Mouse (Mus musculus) telencephalon, adult 2 months (tissue): ENCODE data around the gene Tbc1d23.
"Not testable (repeated sequence)": the region's sequence is repeated elsewhere in the genome, so short reads cannot be mapped to it uniquely, and the experiment has no call there.

ENCODE experiments used
- DNase-seq: peaks from one replicate; pipeline ENCODE4 v3.0.0-alpha.2; 2011; ENCODE audit warnings: low read depth, low spot score

Gene Tbc1d23

GRCm38 (mm10) chr16:57215957-57216356, 15.3 kb downstream of the Tbc1d23 start:
- peak; percentile 9 for DNase-seq

- no peak for DNase-seq
Measured at GRCm38 (mm10) chr16:57211037-57211436, 20.3 kb downstream of the Tbc1d23 start.

GRCm38 (mm10) chr16:57208342-57208741, 23.0 kb downstream of the Tbc1d23 start:
- no peak for DNase-seq

DNA sequence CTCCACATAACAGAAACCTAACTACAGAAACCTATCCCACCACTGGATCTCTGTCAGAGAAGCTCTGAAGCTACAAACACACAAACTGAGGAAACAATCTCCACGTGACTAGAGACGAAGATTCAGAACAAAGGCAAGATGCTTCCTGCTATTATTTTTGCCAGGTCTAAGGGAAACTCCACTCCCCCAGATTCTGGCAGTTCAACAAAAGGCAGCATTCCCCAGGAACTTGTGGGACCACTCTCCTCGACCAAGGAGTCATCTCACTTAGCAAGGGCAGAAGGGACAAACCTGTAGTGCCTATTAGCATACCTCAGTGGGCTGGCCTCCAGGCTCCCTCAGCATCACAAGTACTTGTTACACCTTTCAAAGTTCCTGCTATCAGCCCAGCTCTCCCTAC, 34.0 kb downstream of the Tbc1d23 start:
- no peak for DNase-seq

- no peak for DNase-seq
Measured at GRCm38 (mm10) chr16:57196590-57196989, 34.7 kb downstream of the Tbc1d23 start.

DNA sequence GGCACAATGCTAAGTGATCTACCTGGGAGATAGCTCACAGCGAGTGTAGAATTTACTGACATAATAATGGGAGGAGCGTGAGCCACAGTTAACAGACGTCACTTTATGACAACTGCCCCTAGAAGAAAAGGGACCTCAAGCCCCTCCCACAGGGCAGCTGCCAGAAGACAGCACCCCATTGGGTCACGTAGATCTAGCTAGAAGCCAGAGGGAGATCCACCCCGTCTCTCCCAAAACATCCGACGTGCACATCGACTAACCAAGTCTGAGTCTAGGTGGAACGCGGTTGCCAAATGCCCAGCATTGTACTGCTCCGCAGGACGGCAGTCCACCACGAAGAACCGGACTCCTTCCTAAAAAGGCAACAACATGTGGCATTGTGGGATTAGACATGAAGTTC, 40.1 kb downstream of the Tbc1d23 start:
- DNase-seq, result no peak

- no peak for DNase-seq
Measured at GRCm38 (mm10) chr16:57190390-57190789, 40.9 kb downstream of the Tbc1d23 start.

DNA sequence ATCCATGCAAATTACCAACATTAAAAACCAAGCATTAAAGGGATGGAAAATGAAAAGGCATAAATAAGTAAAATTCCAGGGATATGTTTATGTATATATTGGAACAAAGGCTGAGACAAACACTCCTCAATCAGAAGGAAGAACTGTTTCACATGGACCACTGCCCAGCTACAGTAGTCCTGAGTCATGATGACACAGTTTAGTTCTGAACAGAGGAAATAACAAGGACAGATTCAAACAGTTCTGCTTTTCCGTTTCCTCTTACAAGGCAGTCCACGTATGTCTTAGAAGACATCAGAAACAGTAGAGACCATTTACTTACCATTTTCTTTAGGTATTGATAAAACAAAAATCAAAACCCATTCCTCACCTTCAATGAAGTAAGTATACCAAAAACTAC, 41.8 kb downstream of the Tbc1d23 start:
- peak; percentile 16 for DNase-seq

DNA sequence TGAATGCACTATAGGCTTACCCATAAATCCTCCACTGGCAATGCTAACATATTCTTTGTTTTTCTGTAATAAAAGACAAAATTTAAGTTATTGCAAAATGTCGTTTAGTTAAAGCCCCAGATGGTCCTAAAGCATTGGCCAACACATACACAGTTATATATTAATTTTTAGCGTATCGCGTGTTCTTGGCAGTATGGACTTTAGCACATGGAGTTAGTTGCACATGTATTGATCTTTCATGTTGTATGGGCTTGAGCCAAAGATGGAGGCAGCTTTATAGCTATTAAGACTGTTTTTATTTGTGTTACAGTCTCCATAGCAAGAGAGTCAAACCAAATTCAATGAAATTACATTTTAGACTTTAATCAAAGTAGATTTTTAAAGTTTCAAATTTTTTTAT, 44.7 kb downstream of the Tbc1d23 start:
- DNase-seq, result no peak

- DNase-seq, result no peak
Measured at GRCm38 (mm10) chr16:57182037-57182436, 49.3 kb downstream of the Tbc1d23 start.

GRCm38 (mm10) chr16:57181180-57181579, 50.1 kb downstream of the Tbc1d23 start:
- DNase-seq, result peak; percentile 44

DNA sequence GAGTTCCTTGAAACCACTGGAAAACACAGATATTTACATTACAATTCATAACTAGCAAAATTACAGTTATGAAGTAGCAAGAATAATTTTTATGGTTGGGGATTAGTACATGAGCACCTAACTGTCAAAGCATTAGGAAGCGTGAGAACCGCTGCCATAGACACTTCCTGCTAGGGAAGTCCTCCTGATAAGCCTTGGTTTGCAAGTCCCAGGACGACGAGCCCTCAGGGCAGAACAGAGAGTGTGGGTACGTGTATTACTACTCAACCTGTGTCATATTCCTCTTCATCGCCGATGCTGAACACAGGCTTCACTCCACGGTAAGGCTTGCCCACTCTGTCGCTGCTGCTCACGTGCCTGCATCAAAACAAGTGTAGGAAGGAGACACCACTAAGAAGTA, 53.6 kb downstream of the Tbc1d23 start:
- no peak for DNase-seq

- DNase-seq, result peak; percentile 46
Measured at GRCm38 (mm10) chr16:57177254-57177653, 54.0 kb downstream of the Tbc1d23 start.

DNA sequence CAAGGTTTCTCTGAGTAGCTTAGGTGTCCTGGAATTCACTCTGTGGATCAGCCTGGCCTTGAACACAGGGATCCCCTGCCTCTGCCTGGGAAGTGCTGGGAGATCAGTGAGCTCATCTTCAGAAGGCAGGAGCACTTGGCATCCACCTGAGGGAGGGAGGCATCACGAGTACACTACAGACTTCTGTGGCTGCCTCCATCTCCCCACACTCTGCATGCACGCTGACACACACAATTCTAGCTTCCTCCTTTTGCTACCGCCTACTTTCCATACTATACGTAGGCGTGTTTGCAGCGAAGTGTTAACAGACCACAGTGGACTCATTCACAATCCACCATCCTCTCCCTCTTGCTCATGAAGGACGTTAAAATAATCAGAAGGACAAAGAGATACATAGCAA, 55.0 kb downstream of the Tbc1d23 start:
- peak; percentile 76 for DNase-seq

DNA sequence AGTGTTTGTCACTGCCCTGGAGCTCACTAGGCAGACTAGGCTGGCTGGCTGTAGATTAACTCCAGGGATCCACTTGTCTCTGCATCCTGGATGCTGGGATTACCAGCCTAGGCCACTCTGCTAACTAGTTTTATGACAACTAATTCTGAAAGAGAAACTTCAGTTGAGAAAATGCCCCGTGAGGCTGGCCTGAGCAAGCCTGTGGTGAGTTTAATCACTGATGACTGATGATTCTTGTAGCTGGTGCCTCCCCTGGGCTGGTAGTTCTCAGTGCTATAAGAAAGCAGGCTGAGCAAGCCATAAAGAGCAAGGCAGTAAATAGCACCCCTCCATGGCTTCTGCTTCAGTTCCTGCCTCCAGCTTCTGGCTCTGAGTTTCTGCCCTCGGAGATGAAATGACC, 55.6 kb downstream of the Tbc1d23 start:
- DNase-seq, result no peak

- not testable (repeated sequence) for DNase-seq
Measured at GRCm38 (mm10) chr16:57174480-57174879, 56.8 kb downstream of the Tbc1d23 start.

- peak; percentile 58 for DNase-seq
Measured at GRCm38 (mm10) chr16:57171570-57171969, 59.7 kb downstream of the Tbc1d23 start.

DNA sequence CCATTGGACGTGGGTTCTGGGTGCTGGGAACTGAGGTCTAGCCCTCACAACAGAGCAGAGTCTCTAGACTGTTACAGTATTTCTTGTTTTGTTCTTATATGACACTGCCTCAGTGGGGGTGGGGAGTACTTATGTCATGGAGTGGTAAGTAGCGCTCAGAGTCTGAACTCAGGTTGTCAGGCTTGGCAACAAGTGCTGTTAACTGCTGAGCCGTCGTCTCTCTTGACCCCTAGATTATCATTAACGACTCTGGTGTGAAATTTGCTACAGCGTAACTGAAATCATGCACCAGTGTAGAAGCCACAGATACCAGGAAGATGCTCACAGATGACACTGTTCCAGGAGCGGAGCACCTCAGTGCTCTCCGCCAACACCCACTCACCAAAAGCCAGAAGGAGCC, 60.1 kb downstream of the Tbc1d23 start:
- no peak for DNase-seq

- no peak for DNase-seq
Measured at GRCm38 (mm10) chr16:57168236-57168635, 63.1 kb downstream of the Tbc1d23 start.

GRCm38 (mm10) chr16:57167514-57167912, 63.8 kb downstream of the Tbc1d23 start:
- no peak for DNase-seq

- DNase-seq, result peak; percentile 65
Measured at GRCm38 (mm10) chr16:57166611-57167513, 64.4 kb downstream of the Tbc1d23 start, which contains the start of gene Nit2. TSS of gene Nit2 (minus strand) at chr16:57167341.

- DNase-seq, result no peak
Measured at GRCm38 (mm10) chr16:57166086-57166485, 65.2 kb downstream of the Tbc1d23 start.

- no peak for DNase-seq
Measured at GRCm38 (mm10) chr16:57165157-57165556, 66.1 kb downstream of the Tbc1d23 start.
